In the genomic region with DNA sequence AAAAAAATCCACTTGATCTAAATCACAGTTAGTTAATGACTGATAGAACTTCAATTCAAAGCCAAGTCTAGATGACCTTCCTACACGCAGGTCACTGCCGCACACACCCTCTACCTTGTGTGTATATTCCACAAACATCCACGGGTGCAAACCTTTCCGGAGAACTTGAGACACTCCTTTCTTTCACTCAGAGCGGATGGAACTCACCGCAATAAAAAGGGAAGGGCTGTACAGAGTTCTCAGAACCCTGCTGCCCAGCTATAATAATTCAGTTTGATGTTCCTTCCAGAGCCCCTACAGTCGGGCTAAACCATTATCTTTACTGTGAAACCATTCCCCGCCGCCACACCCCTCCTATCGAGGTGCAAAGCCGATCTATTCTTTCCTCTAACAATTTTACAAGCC, we compare ENCODE assay signal across 8 mouse cellular contexts. TPM values are rescaled to one million over a fixed set of nuclear protein-coding genes. Genes with fewer than 3 reads are reported as not detected.
DNase-seq lines count a peak whose midpoint lies in the region; ATAC-seq and TF ChIP-seq lines count a peak whose summit lies in the region.

No protein-coding gene starts in this region.

- ATAC-seq in hindbrain, embryonic 15.5 days (ENCODE audit: low FRiP score, low read depth): 0 out of 2 replicates have a peak, but pooled peaks have one; percentile 14
- peak; percentile 7 for ATAC-seq in liver, postnatal 0 days

- H3K4me3 ChIP-seq in hindbrain, embryonic 15.5 days: peak overlapping the region; percentile 90
- peak overlapping the region; percentile 81 for H3K4me3 ChIP-seq in liver, postnatal 0 days (ENCODE audit: low read depth, low read length)

- DNase-seq in kidney, adult 8-10 months: peak; percentile 27 to 38
- DNase-seq in kidney, postnatal 4 days: no peak
- peak; percentile 64 for DNase-seq in c-Kit-positive CD71-positive TER-119-positive erythroid progenitor cells, embryonic 14.5 days (ENCODE audit: low spot score)
- DNase-seq in liver, postnatal 0 days: peak; percentile 45
- no peak for DNase-seq in urinary bladder, postnatal 4 days (ENCODE audit: low spot score in 2 of 2)
- DNase-seq in retina, embryonic 14.5 days (ENCODE audit: low spot score): no peak
- no peak for DNase-seq in cerebellum, postnatal 25 days

- H3K4me1 ChIP-seq in hindbrain, embryonic 15.5 days (replicated peaks): peaks cover 27% of the 10 kb centered on the region
- peaks cover 45% of the 10 kb centered on the region for H3K4me1 ChIP-seq in liver, postnatal 0 days (ENCODE audit: insufficient read depth)

- no peaks in the 10 kb centered on the region for H3K9me3 ChIP-seq in hindbrain, embryonic 15.5 days
- no peaks in the 10 kb centered on the region for H3K9me3 ChIP-seq in liver, postnatal 0 days (ENCODE audit: low read length)

- no peak for TF ChIP-seq EP300 in liver, postnatal 0 days (IDR thresholded peaks at IDR 0.05; ENCODE audit: low read depth)

- H3K27ac ChIP-seq in hindbrain, embryonic 15.5 days (replicated peaks): peak overlapping the region; percentile 86
- peak overlapping the region; percentile 96 for H3K27ac ChIP-seq in liver, postnatal 0 days (ENCODE audit: low read depth)

- no peak for TF ChIP-seq CTCF in liver, postnatal 0 days (IDR thresholded peaks at IDR 0.05; ENCODE audit: low read depth)

- WGBS in hindbrain, embryonic 15.5 days: 7% methylated on average over 11 of the region's 11 CpGs
- under 1% methylated on average over 11 of the region's 11 CpGs for WGBS in liver, postnatal 0 days (ENCODE audit: insufficient replicate concordance)

- peak overlapping the region; percentile 82 for H3K4me2 ChIP-seq in hindbrain, embryonic 15.5 days
- H3K4me2 ChIP-seq in liver, postnatal 0 days (ENCODE audit: low read depth, low read length): peak overlapping the region; percentile 93

- no peaks in the 10 kb centered on the region for H3K36me3 ChIP-seq in hindbrain, embryonic 15.5 days
- no peaks in the 10 kb centered on the region for H3K36me3 ChIP-seq in liver, postnatal 0 days (replicated peaks; ENCODE audit: insufficient read depth, low read length)

- peak overlapping the region; percentile 88 for H3K9ac ChIP-seq in hindbrain, embryonic 15.5 days
- peak overlapping the region; percentile 91 for H3K9ac ChIP-seq in liver, postnatal 0 days (replicated peaks)

- H3K27me3 ChIP-seq in hindbrain, embryonic 15.5 days: no peaks in the 10 kb centered on the region
- H3K27me3 ChIP-seq in liver, postnatal 0 days (ENCODE audit: insufficient read depth, low read length): no peaks in the 10 kb centered on the region

RNA-seq across cellular contexts. Expression of gene Gne, which starts 12.2 kb away (rescaled TPM):
- 25.1 and 28.6 TPM in 2 replicates for polyA plus RNA-seq in hindbrain, embryonic 15.5 days (2015; fragmentation: Nextera tagmentation; extraction: Ambion mirVana)
- 47.5 and 49.5 TPM in 2 replicates for polyA plus RNA-seq in liver, postnatal 0 days (2015; fragmentation: Nextera tagmentation; extraction: Ambion mirVana)

Comparison
In these comparisons a context has a peak if more than half of its experiments do, and no peak if none do; other contexts are left out.
1. DNase-seq: peak in kidney, adult 8-10 months (2 of 2), c-Kit-positive CD71-positive TER-119-positive erythroid progenitor cells, embryonic 14.5 days (single experiment) and liver, postnatal 0 days (single experiment); none in kidney, postnatal 4 days (0 of 2), urinary bladder, postnatal 4 days (0 of 2), retina, embryonic 14.5 days (single experiment) and cerebellum, postnatal 25 days (0 of 2).